Mouse (Mus musculus) kidney, adult 2 months (tissue): Measurements from ENCODE around the gene Tubgcp2.

ENCODE experiments used
- CTCF ChIP-seq: fragments of 200-500 bp; conservative IDR thresholded peaks from 2 replicates; pipeline ENCODE4 v1.5.1; 2011; ENCODE audit warnings: low read depth, mild to moderate bottlenecking, control low read depth, low read length, moderate library complexity, mixed read lengths; ENCODE audit not compliant: insufficient read depth, insufficient read length
- POLR2A ChIP-seq: fragments of 200-500 bp; IDR thresholded peaks from one replicate; pipeline ENCODE4 v1.6.1; 2011; ENCODE audit warnings: low read depth, low read length, control low read depth

DNA sequence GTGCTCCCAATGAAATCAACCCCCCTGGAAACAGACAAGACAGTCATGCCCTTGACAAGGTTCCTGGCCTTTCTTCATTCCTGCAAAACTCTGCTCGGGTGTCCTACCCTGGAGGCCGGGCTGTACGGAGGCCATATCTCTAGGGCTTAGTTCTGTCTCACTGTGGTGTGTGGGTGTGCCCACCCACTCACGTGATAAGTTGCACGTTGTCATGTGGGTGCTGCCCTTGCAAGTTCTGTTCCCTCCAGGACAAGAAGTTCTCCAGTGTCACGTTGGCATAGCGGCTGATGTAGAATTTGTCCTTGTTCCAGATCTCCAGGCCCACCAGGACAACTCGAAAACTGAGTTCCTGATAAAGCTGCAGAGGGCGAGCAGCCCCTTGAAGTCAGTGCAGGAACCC, 48.2 kb downstream of the Tubgcp2 start:
- TF ChIP-seq POLR2A, result no peak
- no peak for TF ChIP-seq CTCF
